Mouse (Mus musculus) neural tube, embryonic 13.5 days (tissue): Measurements from ENCODE around the gene Zdhhc17. TPM values are rescaled to one million over a fixed set of nuclear protein-coding genes. Genes with fewer than 3 reads are reported as not detected.

ENCODE experiments used
- ATAC-seq: fragments of 200-750 bp; cut with Nextera tagmentation; 2 replicates; pipeline ENCODE4 v1.8.0; 2017; ENCODE audit warnings: low read depth, mild to moderate bottlenecking, moderate TSS enrichment, moderate library complexity
- H3K27ac ChIP-seq: fragments of 300-500 bp; sonication (generic); replicated peaks from 2 replicates; pipeline ENCODE4 v1.5.1; 2015; ENCODE audit warnings: moderate library complexity, mild to moderate bottlenecking, inconsistent platforms
- H3K27me3 ChIP-seq: fragments of 300-500 bp; sonication (generic); 2 replicates; pipeline ENCODE4 v1.6.1; 2015; ENCODE audit warnings: mild to moderate bottlenecking, inconsistent platforms
- H3K36me3 ChIP-seq: fragments of 300-500 bp; sonication (generic); 2 replicates; pipeline ENCODE4 v1.6.1; 2015; ENCODE audit warnings: mild to moderate bottlenecking, inconsistent platforms
- H3K4me1 ChIP-seq: fragments of 300-500 bp; sonication (generic); replicated peaks from 2 replicates; pipeline ENCODE4 v1.6.1; 2015; ENCODE audit warnings: inconsistent platforms
- H3K4me2 ChIP-seq: fragments of 300-500 bp; sonication (generic); 2 replicates; pipeline ENCODE4 v1.6.1; 2015; ENCODE audit warnings: inconsistent platforms, mild to moderate bottlenecking, moderate library complexity
- H3K4me3 ChIP-seq: fragments of 300-500 bp; sonication (generic); 2 replicates; pipeline ENCODE4 v1.5.1; 2015; ENCODE audit warnings: mild to moderate bottlenecking, inconsistent platforms
- H3K9ac ChIP-seq: fragments of 300-500 bp; sonication (generic); 2 replicates; pipeline ENCODE4 v1.6.1; 2015; ENCODE audit warnings: moderate library complexity, mild to moderate bottlenecking, inconsistent platforms
- H3K9me3 ChIP-seq: fragments of 300-500 bp; sonication (generic); 2 replicates; pipeline ENCODE4 v1.6.1; 2016; ENCODE audit warnings: inconsistent platforms
- whole genome bisulfite sequencing: fragments of 180-500 bp; shearing (Covaris S2); methylation state at CpG from one replicate; pipeline ENCODE4 v1.1.7; 2015; 5-methylcytosine and 5-hydroxymethylcytosine counted together
- polyA plus RNA-seq: library from polyadenylated mRNA; unstranded; fragments of >200 nt; fragmentation: Nextera tagmentation; extraction: Ambion mirVana; gene quantifications from 2 replicates; pipeline ENCODE4 v1.2.1, GENCODE M21; 2015

Gene Zdhhc17
- polyA plus RNA-seq, 1 experiment from 2014 or later: 47.2 TPM

GRCm38 (mm10) chr10:110916666-110917344, 93.1 kb downstream of the Zdhhc17 start:
- Histone ChIP-seq H3K9me3 (no peaks in the 10 kb centered on the region), H3K27me3 (no peaks in the 10 kb centered on the region), H3K27ac (no peak overlapping the region), H3K4me3 (no peak overlapping the region), H3K4me1 (peaks cover 27% of the 10 kb centered on the region), H3K9ac (no peak overlapping the region), H3K4me2 (no peak overlapping the region), H3K36me3 (no peaks in the 10 kb centered on the region)
- no peak for ATAC-seq
- 86% methylated on average over 11 of the region's 11 CpGs for WGBS

- Histone ChIP-seq H3K36me3 (no peaks in the 10 kb centered on the region), H3K9me3 (no peaks in the 10 kb centered on the region), H3K4me1 (no peaks in the 10 kb centered on the region), H3K4me2 (no peak overlapping the region), H3K27me3 (no peaks in the 10 kb centered on the region), H3K4me3 (no peak overlapping the region), H3K27ac (no peak overlapping the region), H3K9ac (no peak overlapping the region)
- ATAC-seq: no peak
- 94% methylated on average over 3 of the region's 3 CpGs for WGBS
Observed at GRCm38 (mm10) chr10:110903862-110904261, 106.1 kb downstream of the Zdhhc17 start.

GRCm38 (mm10) chr10:110899744-110900501, 110.0 kb downstream of the Zdhhc17 start:
- no peak for ATAC-seq

More at GRCm38 (mm10) chr10:110899744-110900501, 110.0 kb downstream of the Zdhhc17 start:
- no peak overlapping the region for H3K9ac ChIP-seq
- no peaks in the 10 kb centered on the region for H3K4me1 ChIP-seq
- no peak overlapping the region for H3K4me3 ChIP-seq
- H3K4me2 ChIP-seq: no peak overlapping the region
- WGBS: 82% methylated on average over 13 of the region's 13 CpGs
- peaks cover 5% of the 10 kb centered on the region; the same call in 1 of the 2 replicates for H3K9me3 ChIP-seq
- no peaks in the 10 kb centered on the region for H3K36me3 ChIP-seq
- no peak overlapping the region for H3K27ac ChIP-seq
- no peaks in the 10 kb centered on the region for H3K27me3 ChIP-seq

Other genes starting within 250 kb of the Zdhhc17 start
- gene Csrp2, start 90.4 kb downstream of the Zdhhc17 start, polyA plus RNA-seq: 175 and 178 TPM in 2 replicates
- 17.8 and 20.1 TPM in 2 replicates for gene Osbpl8, start 154.6 kb upstream of the Zdhhc17 start, polyA plus RNA-seq